Mouse (Mus musculus): ENCODE results near the gene Ccr6.

DNA sequence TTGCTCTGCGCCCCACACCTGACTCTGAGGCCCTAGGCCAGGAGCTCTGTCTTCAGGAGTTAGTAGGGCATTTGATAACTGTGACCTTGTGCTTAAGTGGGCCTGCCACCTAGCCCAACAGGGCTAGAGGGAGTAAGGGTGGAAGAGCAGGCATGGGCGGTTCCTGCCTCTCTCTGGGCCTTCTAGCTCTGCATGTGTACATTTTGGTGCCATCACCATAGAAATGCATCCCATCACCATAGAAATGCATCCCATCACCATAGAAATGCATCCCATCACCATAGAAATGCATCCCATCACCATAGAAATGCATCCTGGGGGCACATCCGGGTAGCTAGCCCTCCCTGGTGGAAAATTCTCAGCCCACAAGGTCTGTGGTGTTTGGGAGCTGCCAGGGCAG, 3.7 kb downstream of the Ccr6 start:
- no peak for TF ChIP-seq ZC3H11A (IDR thresholded peaks at IDR 0.05; ENCODE audit: borderline replicate concordance, low read depth, low read length)
- no peak for TF ChIP-seq ZNF384 (IDR thresholded peaks at IDR 0.05; ENCODE audit: low read depth, low read length)
